Mouse (Mus musculus) stomach, postnatal 0 days (tissue): ENCODE results near the gene Xylt1. TPM values are rescaled to one million over a fixed set of nuclear protein-coding genes. Genes with fewer than 3 reads are reported as not detected.
A peak's percentile ranks its signal among the peaks of the same experiment; 100 is the strongest.

ENCODE experiments used
- ATAC-seq: fragments of 200-750 bp; cut with Nextera tagmentation; 2 replicates; pipeline ENCODE4 v1.8.0; 2017; ENCODE audit not compliant: low FRiP score, low TSS enrichment
- DNase-seq: peaks from one replicate; pipeline ENCODE4 v3.0.0-alpha.2; 2016; ENCODE audit warnings: low spot score
- H3K27ac ChIP-seq: fragments of 300-500 bp; sonication (generic); replicated peaks from 2 replicates; pipeline ENCODE4 v1.5.1; 2014; ENCODE audit warnings: mild to moderate bottlenecking, control low read depth
- H3K27me3 ChIP-seq: fragments of 300-500 bp; sonication (generic); 2 replicates; pipeline ENCODE4 v1.6.1; 2014; ENCODE audit warnings: low read length; ENCODE audit not compliant: control insufficient read depth, insufficient read depth
- H3K36me3 ChIP-seq: fragments of 300-500 bp; sonication (generic); 2 replicates; pipeline ENCODE4 v1.6.1; 2014; ENCODE audit warnings: low read length, mixed read lengths; ENCODE audit not compliant: control insufficient read depth, insufficient read depth
- H3K4me1 ChIP-seq: fragments of 300-500 bp; sonication (generic); replicated peaks from 2 replicates; pipeline ENCODE4 v1.6.1; 2014; ENCODE audit warnings: antibody characterized with exemption; ENCODE audit not compliant: control insufficient read depth, insufficient read depth
- H3K4me2 ChIP-seq: fragments of 300-500 bp; sonication (generic); replicated peaks from 2 replicates; pipeline ENCODE4 v1.6.1; 2014; ENCODE audit warnings: low read depth, mild to moderate bottlenecking, control low read depth, moderate library complexity
- H3K4me3 ChIP-seq: fragments of 300-500 bp; sonication (generic); 2 replicates; pipeline ENCODE4 v1.5.1; 2014; ENCODE audit warnings: low read depth, low read length, control low read depth
- H3K9ac ChIP-seq: fragments of 300-500 bp; sonication (generic); 2 replicates; pipeline ENCODE4 v1.6.1; 2014; ENCODE audit warnings: mild to moderate bottlenecking, low read length, control low read depth, mixed read lengths
- H3K9me3 ChIP-seq: fragments of 300-500 bp; sonication (generic); 2 replicates; pipeline ENCODE4 v1.6.1; 2016; ENCODE audit warnings: low read length; ENCODE audit not compliant: control insufficient read depth
- CTCF ChIP-seq: IDR thresholded peaks from 2 replicates; pipeline ENCODE4 v1.5.1; 2016; ENCODE audit warnings: antibody characterized with exemption, low read depth, mild to moderate bottlenecking, moderate library complexity
- EP300 ChIP-seq: optimal IDR thresholded peaks from 2 replicates; pipeline ENCODE3; 2016; ENCODE audit warnings: antibody characterized with exemption
- WGBS: fragments of 180-500 bp; shearing (Covaris S2); extraction: QIAGEN DNeasy Blood & Tissue Kit; methylation state at CpG from one replicate; pipeline ENCODE4 v1.1.7; 2014; 5-methylcytosine and 5-hydroxymethylcytosine counted together
- polyA plus RNA-seq: library from polyadenylated mRNA; unstranded; fragments of >200 nt; fragmentation: Nextera tagmentation; extraction: Ambion mirVana; gene quantifications from 2 replicates; pipeline ENCODE4 v1.2.1, GENCODE M21; 2015

Xylt1 gene
- polyA plus RNA-seq, 1 experiment from 2014 or later: 0.36 TPM

DNA sequence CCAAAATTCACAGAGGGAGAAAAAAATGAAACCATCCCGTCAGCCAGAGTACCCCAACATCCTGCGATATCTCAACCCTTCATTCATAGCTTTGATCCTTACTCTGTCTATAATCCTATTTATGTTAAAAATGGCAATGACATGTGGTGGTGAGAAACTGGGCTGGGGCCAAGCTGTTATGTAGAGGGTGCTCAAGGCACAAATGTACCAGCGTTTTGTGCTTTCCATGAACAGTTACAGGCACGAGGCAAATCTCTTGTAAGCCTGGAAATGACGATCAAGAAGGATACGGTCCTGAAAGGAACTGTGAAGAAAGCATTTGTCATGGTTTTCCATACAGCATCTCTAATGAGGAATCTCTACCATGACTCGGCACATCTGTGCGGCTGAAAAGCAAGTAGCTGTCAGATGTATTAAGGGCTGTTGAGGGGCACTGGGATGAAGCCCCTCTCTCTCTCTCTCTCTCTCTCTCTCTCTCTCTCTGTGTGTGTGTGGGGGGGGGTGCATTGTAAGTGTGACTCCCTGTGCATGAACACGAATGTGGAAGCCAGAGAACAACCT lies 183.2 kb downstream of the Xylt1 start:
- no peak overlapping the region for H3K9ac ChIP-seq
- 72% methylated on average over 9 of the region's 9 CpGs for WGBS
- TF ChIP-seq CTCF: no peak
- no peak for TF ChIP-seq EP300

DNA sequence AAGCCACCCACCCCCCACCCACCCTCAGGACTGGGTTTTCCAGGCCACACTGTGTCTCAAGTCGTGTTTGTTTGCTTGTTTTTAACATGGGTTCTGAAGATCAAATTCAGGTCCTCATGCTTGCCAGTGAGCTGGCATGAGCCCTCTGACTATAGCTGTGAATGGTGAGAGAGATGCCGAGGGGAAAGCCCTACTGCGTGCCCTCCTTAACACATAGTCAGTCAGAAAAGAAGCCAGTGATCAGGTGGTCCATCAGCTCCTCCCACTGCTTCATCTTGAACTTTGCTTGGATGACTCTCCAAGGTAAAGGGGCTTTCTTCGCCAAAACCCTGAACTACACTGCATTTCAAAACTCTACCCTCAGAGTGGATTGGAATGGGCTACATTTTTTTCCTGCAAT lies 183.8 kb downstream of the Xylt1 start:
- no peak for ATAC-seq
- Histone ChIP-seq H3K36me3 (no peaks in the 10 kb centered on the region), H3K9me3 (no peaks in the 10 kb centered on the region), H3K27me3 (no peaks in the 10 kb centered on the region), H3K27ac (no peak overlapping the region), H3K4me1 (no peaks in the 10 kb centered on the region), H3K9ac (no peak overlapping the region), H3K4me2 (no peak overlapping the region), H3K4me3 (no peak overlapping the region)
- TF ChIP-seq CTCF: no peak
- TF ChIP-seq EP300: no peak
- 81% methylated on average over 4 of the region's 4 CpGs for WGBS
- no peak for DNase-seq

More for the DNA sequence above, 183.2 kb downstream of the Xylt1 start:
- no peak for ATAC-seq
- Histone ChIP-seq H3K9me3 (no peaks in the 10 kb centered on the region), H3K27ac (no peak overlapping the region), H3K27me3 (no peaks in the 10 kb centered on the region), H3K4me1 (no peaks in the 10 kb centered on the region), H3K36me3 (no peaks in the 10 kb centered on the region), H3K4me3 (no peak overlapping the region), H3K4me2 (no peak overlapping the region)
- DNase-seq: no peak

DNA sequence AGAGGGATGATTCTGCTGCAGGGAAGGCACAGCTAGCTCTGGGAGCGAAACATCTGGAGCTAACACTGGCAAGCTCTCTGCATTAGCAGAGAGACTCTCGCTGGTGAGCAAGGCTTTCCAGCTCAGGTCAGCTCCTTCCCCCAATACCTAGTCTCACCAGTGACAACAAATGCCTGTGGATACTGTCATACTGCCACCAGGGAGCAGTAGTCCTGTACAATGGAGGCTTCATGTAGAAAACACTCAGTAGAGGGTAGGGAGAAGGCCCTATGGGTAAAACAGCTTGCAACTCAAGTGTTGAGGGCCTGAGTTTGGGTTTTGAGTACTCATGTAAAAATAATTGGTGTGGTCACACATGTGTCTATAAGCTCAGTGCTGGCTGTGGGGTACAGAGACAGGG lies 185.3 kb downstream of the Xylt1 start:
- no peak for TF ChIP-seq EP300
- TF ChIP-seq CTCF: peak; percentile 67
- 66% methylated on average over 2 of the region's 2 CpGs for whole genome bisulfite sequencing
- Histone ChIP-seq H3K4me1 (no peaks in the 10 kb centered on the region), H3K27me3 (no peaks in the 10 kb centered on the region), H3K36me3 (no peaks in the 10 kb centered on the region), H3K9me3 (no peaks in the 10 kb centered on the region), H3K4me2 (no peak overlapping the region), H3K27ac (no peak overlapping the region), H3K4me3 (no peak overlapping the region), H3K9ac (no peak overlapping the region)
- no peak for DNase-seq
- no peak for ATAC-seq

DNA sequence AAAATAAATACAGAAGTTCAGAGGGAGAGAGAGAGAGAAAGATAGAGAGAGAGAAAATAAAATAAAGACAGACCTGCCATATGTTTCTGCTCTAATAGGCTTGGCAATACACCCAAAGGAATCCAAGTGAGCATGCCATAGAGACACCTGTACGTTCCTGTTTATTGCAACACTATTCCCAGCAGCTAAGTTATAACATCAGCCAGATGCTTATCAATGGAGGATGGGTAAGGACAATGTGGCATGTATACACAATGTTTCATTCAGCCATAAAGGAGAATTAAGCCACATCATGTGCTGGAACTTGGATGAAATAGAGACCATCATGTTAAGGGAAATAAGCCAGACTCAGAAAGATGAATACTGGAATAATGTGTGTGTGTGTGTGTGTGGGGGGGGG lies 186.1 kb downstream of the Xylt1 start:
- TF ChIP-seq CTCF: no peak
- no peak for TF ChIP-seq EP300
- no peak overlapping the region for H3K4me3 ChIP-seq
- no peaks in the 10 kb centered on the region for H3K9me3 ChIP-seq
- 65% methylated on average over 1 of the region's 1 CpGs for WGBS
- no peaks in the 10 kb centered on the region for H3K27me3 ChIP-seq
- peaks cover 2% of the 10 kb centered on the region; the same call in 1 of the 2 replicates for H3K4me1 ChIP-seq
- H3K36me3 ChIP-seq: no peaks in the 10 kb centered on the region
- ATAC-seq (no peak), DNase-seq (no peak)
- H3K9ac ChIP-seq: no peak overlapping the region
- no peak overlapping the region for H3K4me2 ChIP-seq
- no peak overlapping the region for H3K27ac ChIP-seq

DNA sequence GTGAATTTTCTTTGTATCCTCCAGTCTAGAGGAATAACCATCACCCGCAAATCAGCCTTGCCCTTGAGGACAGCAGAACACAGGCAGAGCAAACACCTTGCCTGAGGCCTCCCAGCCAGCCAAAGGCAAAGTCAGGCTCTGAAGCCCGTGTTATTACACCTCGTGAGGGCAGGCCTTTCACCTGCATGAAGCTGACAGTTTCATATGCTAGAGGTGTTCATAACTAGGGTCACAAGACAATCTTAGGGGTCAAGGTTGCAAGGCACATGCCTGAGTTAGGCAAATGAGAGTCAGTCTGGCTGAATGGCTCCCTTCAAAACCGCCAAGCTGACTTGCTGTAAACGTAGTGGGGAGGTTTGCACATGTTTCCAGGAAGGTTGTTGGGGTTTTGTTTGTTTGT lies 186.5 kb downstream of the Xylt1 start:
- Histone ChIP-seq H3K27me3 (no peaks in the 10 kb centered on the region), H3K9me3 (no peaks in the 10 kb centered on the region), H3K9ac (no peak overlapping the region), H3K4me1 (peaks cover 2% of the 10 kb centered on the region; the same call in 1 of the 2 replicates), H3K4me3 (no peak overlapping the region), H3K27ac (no peak overlapping the region), H3K4me2 (no peak overlapping the region), H3K36me3 (no peaks in the 10 kb centered on the region)
- DNase-seq: no peak
- no peak for ATAC-seq
- TF ChIP-seq EP300: no peak
- no peak for TF ChIP-seq CTCF
- 74% methylated on average over 5 of the region's 5 CpGs for WGBS

DNA sequence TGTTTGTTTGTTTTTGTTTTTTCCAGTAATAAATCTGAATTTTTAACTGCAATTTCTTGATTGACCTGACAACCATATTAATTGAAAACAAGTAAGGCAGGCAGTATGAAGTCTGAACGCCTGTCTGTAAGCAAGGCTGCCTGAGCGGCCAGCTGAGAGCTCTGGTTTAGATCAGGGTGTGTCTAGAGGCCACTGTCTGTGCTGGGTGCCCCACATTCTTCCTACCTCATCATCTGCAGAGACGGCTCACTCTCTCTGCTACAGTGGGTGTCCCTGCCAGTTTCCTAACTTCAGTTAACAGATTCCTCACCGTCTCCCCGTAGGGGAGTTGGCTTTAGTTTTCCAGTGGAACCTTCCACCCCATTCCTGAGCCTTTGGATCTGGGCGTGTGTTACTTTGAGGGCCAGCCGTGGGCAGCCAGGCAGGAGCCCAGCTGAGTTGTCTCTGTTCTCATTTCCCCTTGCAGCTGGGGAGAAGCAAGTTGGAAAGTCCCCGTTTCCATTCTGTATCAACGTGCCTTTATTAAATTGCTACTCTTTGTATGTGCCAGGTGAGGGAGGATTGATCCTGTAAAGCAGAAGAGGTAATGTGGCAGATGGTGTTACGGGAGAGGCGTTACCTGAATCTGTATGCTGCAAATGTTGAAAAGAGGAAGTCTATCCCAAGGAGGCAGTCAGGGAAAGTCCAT lies 187.0 kb downstream of the Xylt1 start:
- TF ChIP-seq EP300 (no peak), CTCF (no peak)

More for the DNA sequence above, 187.0 kb downstream of the Xylt1 start:
- no peak overlapping the region for H3K4me2 ChIP-seq
- ATAC-seq: no peak
- H3K9ac ChIP-seq: no peak overlapping the region
- no peaks in the 10 kb centered on the region for H3K27me3 ChIP-seq
- WGBS: 65% methylated on average over 11 of the region's 11 CpGs
- no peaks in the 10 kb centered on the region for H3K9me3 ChIP-seq
- H3K27ac ChIP-seq: no peak overlapping the region
- DNase-seq: no peak
- no peaks in the 10 kb centered on the region for H3K36me3 ChIP-seq
- no peak overlapping the region for H3K4me3 ChIP-seq
- peaks cover 2% of the 10 kb centered on the region; the same call in 1 of the 2 replicates for H3K4me1 ChIP-seq
